Mouse (Mus musculus): Measurements from ENCODE around the gene P3h3. TPM values are rescaled to one million over a fixed set of nuclear protein-coding genes. Genes with fewer than 3 reads are reported as not detected.

The P3h3 gene
- polyA plus RNA-seq, 1 experiment = 1.1 TPM

DNA sequence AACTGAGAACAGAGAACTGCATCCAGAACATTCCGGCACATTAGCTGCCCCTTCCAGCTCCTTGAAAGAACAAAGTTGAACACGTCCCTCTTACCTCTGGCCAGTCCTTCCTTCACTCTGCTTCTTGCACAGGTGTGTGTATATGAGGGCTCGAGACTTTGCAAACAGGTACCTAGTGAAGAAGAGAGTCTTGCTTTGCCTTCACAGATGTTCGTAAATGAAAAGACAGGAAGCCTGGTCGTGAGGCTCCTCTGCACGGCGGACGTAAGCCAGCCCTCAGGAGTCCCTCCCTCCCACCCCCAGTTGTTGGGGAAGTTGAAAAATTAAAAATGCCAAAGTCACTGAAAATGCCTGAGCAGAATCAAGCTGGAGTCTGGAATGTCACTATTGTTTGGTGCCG lies 30.4 kb upstream of the P3h3 start, which contains the start of gene Cd4:
Cd4 (minus strand) TSS at position 236 of the 400 bp plus-strand sequence.
- H3K79me3 ChIP-seq (ENCODE audit: low read depth) = no peaks in the 10 kb centered on the region
- H3K79me2 ChIP-seq (ENCODE audit: control insufficient read depth, insufficient read depth) = no peaks in the 10 kb centered on the region
- peaks cover 38% of the 10 kb centered on the region for H3K27me3 ChIP-seq (ENCODE audit: control insufficient read depth, insufficient read depth, insufficient read length)
- H3ac ChIP-seq (ENCODE audit: control insufficient read depth, insufficient read length, low read depth) = no peak within 1 kb of the TSS
- no peak within 1 kb of the TSS for H3K4me3 ChIP-seq (ENCODE audit: insufficient read depth, poor library complexity, severe bottlenecking)
- H3K36me3 ChIP-seq (ENCODE audit: control insufficient read depth, insufficient read depth) = no peaks in the 10 kb centered on the region
- TF ChIP-seq USF1 (IDR thresholded peaks at IDR 0.05; ENCODE audit: low read depth) = no peak
- no peak for TF ChIP-seq MYOG (IDR thresholded peaks at IDR 0.05; ENCODE audit: control insufficient read depth, extremely low read depth, insufficient read length)
- TF ChIP-seq CTCF (IDR thresholded peaks at IDR 0.05; ENCODE audit: control insufficient read depth, insufficient read depth, insufficient read length) = no peak
- no peak for TF ChIP-seq MYOD1 (IDR thresholded peaks at IDR 0.05; ENCODE audit: control insufficient read depth, insufficient read length, low read depth)
- TF ChIP-seq CEBPB (IDR thresholded peaks at IDR 0.05; ENCODE audit: low read depth) = no peak
- no peak for TF ChIP-seq MAX (IDR thresholded peaks at IDR 0.05)
- no peak for TF ChIP-seq FOSL1 (IDR thresholded peaks at IDR 0.05; ENCODE audit: insufficient read depth, low read length, poor library complexity, severe bottlenecking)

DNA sequence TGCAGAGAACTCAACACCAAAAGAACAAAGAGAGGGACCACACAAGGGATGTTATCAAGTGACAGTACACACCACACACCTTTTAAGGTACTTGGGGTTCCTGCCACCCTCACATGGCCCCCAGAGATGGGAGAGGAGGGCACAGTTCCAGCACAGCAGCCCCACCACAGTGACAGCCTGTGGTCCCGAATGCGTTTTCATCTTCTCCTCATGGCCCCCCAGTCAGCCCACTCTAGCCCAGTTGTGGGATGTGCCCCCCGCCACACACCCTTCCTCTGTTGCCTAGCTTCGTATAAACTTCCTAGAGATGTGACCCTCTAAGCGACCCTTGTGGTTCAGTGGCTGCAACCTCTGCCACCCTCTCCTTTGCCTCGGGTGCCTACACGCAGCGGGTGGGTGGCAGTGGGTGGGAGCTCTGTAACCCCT lies 28.4 kb upstream of the P3h3 start:
- no peak for TF ChIP-seq MYOD1 (IDR thresholded peaks at IDR 0.05; ENCODE audit: control insufficient read depth, insufficient read length, low read depth)

DNA sequence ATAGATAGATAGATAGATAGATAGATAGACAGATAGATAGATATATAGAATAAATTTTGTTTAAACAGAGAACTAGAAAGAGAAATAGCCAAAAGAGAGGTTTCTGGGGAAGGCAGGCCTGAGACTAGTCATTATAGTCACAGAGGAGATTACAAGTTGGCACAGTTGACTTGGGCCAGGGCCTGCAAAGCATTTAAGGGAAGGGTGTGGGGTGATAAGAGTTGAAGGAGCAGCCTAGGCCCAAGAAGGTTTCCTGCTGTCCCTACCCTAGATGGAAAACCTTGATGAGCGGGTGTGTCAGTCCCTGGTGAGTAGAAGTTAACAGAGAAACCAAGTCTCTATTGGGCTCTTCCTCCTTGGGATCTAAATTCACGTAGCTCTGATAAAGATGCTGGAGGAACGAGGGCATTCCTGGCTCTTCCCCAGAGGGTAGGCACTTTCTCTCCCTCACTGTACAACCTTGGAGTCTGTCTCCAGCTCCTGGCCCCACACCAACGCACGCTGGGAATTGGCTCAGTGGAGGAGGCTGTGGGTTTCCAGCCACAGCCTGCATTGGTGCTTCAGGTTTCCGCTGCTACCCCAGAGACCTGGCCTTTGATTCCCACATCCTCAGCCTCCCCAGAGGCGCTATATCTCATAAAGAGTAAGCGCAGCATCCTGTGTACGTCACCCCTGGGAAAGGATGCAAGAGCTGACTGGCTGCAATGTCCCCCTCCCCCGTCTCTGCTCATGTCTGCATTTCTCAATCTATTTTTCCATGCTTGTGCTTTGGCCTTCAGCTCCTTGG lies 27.4 kb upstream of the P3h3 start:
- Histone ChIP-seq H3ac (ENCODE audit: control insufficient read depth, insufficient read length, low read depth) (no peak overlapping the region), H3K36me3 (ENCODE audit: control insufficient read depth, insufficient read depth) (no peaks in the 10 kb centered on the region)

More for the DNA sequence above, 28.4 kb upstream of the P3h3 start:
- no peaks in the 10 kb centered on the region for H3K79me2 ChIP-seq (ENCODE audit: control insufficient read depth, insufficient read depth)
- H3K4me3 ChIP-seq (ENCODE audit: insufficient read depth, poor library complexity, severe bottlenecking) = no peak overlapping the region
- H3K36me3 ChIP-seq (ENCODE audit: control insufficient read depth, insufficient read depth) = no peaks in the 10 kb centered on the region
- no peaks in the 10 kb centered on the region for H3K79me3 ChIP-seq (ENCODE audit: low read depth)
- H3ac ChIP-seq (ENCODE audit: control insufficient read depth, insufficient read length, low read depth) = no peak overlapping the region
- peaks cover 38% of the 10 kb centered on the region for H3K27me3 ChIP-seq (ENCODE audit: control insufficient read depth, insufficient read depth, insufficient read length)

DNA sequence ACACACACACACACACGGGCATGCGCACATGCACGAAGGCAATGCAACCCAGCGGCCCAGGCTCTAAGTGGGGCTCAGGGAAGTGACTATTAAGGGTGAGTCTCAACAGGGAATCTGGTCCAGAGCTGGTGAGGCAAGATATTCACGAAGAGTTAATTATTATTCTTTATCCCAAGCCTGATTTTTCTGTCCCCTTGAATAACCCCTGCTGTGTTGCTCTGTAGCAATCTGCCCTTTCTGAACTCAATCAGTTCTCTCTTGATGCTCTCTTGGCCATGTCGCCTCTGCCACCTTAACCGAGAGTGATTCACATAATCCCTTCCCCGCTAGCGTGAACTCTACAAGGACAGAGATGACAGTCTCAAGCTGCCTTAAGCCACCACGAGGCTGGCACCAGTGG lies 25.8 kb upstream of the P3h3 start:
- peaks cover 31% of the 10 kb centered on the region for H3K27me3 ChIP-seq (ENCODE audit: control insufficient read depth, insufficient read depth, insufficient read length)
- H3K36me3 ChIP-seq (ENCODE audit: control insufficient read depth, insufficient read depth) = no peaks in the 10 kb centered on the region
- no peaks in the 10 kb centered on the region for H3K79me3 ChIP-seq (ENCODE audit: low read depth)
- H3K79me2 ChIP-seq (ENCODE audit: control insufficient read depth, insufficient read depth) = no peaks in the 10 kb centered on the region
- TF ChIP-seq MYOD1 (IDR thresholded peaks at IDR 0.05; ENCODE audit: control insufficient read depth, insufficient read length, low read depth) = no peak
- TF ChIP-seq MYOG (IDR thresholded peaks at IDR 0.05; ENCODE audit: control insufficient read depth, extremely low read depth, insufficient read length) = no peak
- no peak for TF ChIP-seq MAX (IDR thresholded peaks at IDR 0.05)
- no peak for TF ChIP-seq CEBPB (IDR thresholded peaks at IDR 0.05; ENCODE audit: low read depth)
- no peak for TF ChIP-seq USF1 (IDR thresholded peaks at IDR 0.05; ENCODE audit: low read depth)
- no peak for TF ChIP-seq CTCF (IDR thresholded peaks at IDR 0.05; ENCODE audit: control insufficient read depth, insufficient read depth, insufficient read length)
- TF ChIP-seq FOSL1 (IDR thresholded peaks at IDR 0.05; ENCODE audit: insufficient read depth, low read length, poor library complexity, severe bottlenecking) = no peak
- H3K4me3 ChIP-seq (ENCODE audit: insufficient read depth, poor library complexity, severe bottlenecking) = no peak overlapping the region
- no peak overlapping the region for H3ac ChIP-seq (ENCODE audit: control insufficient read depth, insufficient read length, low read depth)

More for the DNA sequence above, 27.4 kb upstream of the P3h3 start:
- Histone ChIP-seq H3K79me2 (ENCODE audit: control insufficient read depth, insufficient read depth) (no peaks in the 10 kb centered on the region), H3K4me3 (ENCODE audit: insufficient read depth, poor library complexity, severe bottlenecking) (no peak overlapping the region), H3K27me3 (ENCODE audit: control insufficient read depth, insufficient read depth, insufficient read length) (peaks cover 38% of the 10 kb centered on the region), H3K79me3 (ENCODE audit: low read depth) (no peaks in the 10 kb centered on the region)
- no peak for TF ChIP-seq CEBPB (IDR thresholded peaks at IDR 0.05; ENCODE audit: low read depth)
- TF ChIP-seq MYOD1 (IDR thresholded peaks at IDR 0.05; ENCODE audit: control insufficient read depth, insufficient read length, low read depth) = no peak
- no peak for TF ChIP-seq USF1 (IDR thresholded peaks at IDR 0.05; ENCODE audit: low read depth)
- no peak for TF ChIP-seq MAX (IDR thresholded peaks at IDR 0.05)
- no peak for TF ChIP-seq CTCF (IDR thresholded peaks at IDR 0.05; ENCODE audit: control insufficient read depth, insufficient read depth, insufficient read length)
- no peak for TF ChIP-seq FOSL1 (IDR thresholded peaks at IDR 0.05; ENCODE audit: insufficient read depth, low read length, poor library complexity, severe bottlenecking)
- TF ChIP-seq MYOG (IDR thresholded peaks at IDR 0.05; ENCODE audit: control insufficient read depth, extremely low read depth, insufficient read length) = no peak

DNA sequence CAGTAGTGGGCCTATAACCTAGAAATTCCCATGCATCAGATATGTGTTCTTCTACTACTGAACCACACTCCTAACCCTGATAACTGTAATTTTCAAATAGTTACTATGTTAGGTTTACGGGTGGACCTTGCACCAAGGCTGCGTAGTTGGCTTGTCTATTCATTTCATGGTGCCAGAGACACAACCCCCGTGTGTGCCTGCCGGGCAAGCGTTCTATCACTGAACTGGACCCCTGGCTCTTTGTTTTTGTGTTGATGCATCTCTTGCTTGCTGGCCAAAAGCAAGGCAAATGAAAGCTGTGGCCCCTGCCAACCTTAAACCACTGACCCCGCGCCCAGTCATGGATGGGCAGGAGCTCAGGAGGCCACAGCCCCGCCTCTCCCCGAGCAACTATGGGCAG lies 24.3 kb upstream of the P3h3 start:
- Histone ChIP-seq H3K79me2 (ENCODE audit: control insufficient read depth, insufficient read depth) (no peaks in the 10 kb centered on the region), H3K36me3 (ENCODE audit: control insufficient read depth, insufficient read depth) (no peaks in the 10 kb centered on the region), H3ac (ENCODE audit: control insufficient read depth, insufficient read length, low read depth) (no peak overlapping the region), H3K27me3 (ENCODE audit: control insufficient read depth, insufficient read depth, insufficient read length) (peaks cover 25% of the 10 kb centered on the region), H3K4me3 (ENCODE audit: insufficient read depth, poor library complexity, severe bottlenecking) (no peak overlapping the region), H3K79me3 (ENCODE audit: low read depth) (no peaks in the 10 kb centered on the region)
- no peak for TF ChIP-seq MAX (IDR thresholded peaks at IDR 0.05)
- no peak for TF ChIP-seq CEBPB (IDR thresholded peaks at IDR 0.05; ENCODE audit: low read depth)
- no peak for TF ChIP-seq MYOG (IDR thresholded peaks at IDR 0.05; ENCODE audit: control insufficient read depth, extremely low read depth, insufficient read length)
- no peak for TF ChIP-seq MYOD1 (IDR thresholded peaks at IDR 0.05; ENCODE audit: control insufficient read depth, insufficient read length, low read depth)
- TF ChIP-seq CTCF (IDR thresholded peaks at IDR 0.05; ENCODE audit: control insufficient read depth, insufficient read depth, insufficient read length) = no peak
- TF ChIP-seq FOSL1 (IDR thresholded peaks at IDR 0.05; ENCODE audit: insufficient read depth, low read length, poor library complexity, severe bottlenecking) = no peak
- TF ChIP-seq USF1 (IDR thresholded peaks at IDR 0.05; ENCODE audit: low read depth) = no peak

All from C2C12 (cell line).